Mouse (Mus musculus): ENCODE results near the gene Siglec1. TPM values are rescaled to one million over a fixed set of nuclear protein-coding genes. Genes with fewer than 3 reads are reported as not detected.

The Siglec1 gene
- polyA plus RNA-seq, 1 experiment, result 16.5 TPM

Other genes with a start within 250 kb of the Siglec1 start
- gene 4930402H24Rik, start 180.4 kb downstream of the Siglec1 start, polyA plus RNA-seq (2012; rRNA removed), result 57.9 and 84.4 TPM in 2 replicates
- 14.0 and 16.0 TPM in 2 replicates for gene Atrn, start 180.3 kb downstream of the Siglec1 start, polyA plus RNA-seq (2012; rRNA removed)
- 30.3 and 35.7 TPM in 2 replicates for gene Gfra4, start 43.7 kb downstream of the Siglec1 start, polyA plus RNA-seq (2012; rRNA removed)
- 20.6 and 25.6 TPM in 2 replicates for gene Adam33, start 23.0 kb downstream of the Siglec1 start, polyA plus RNA-seq (2012; rRNA removed)
- 21.7 and 30.8 TPM in 2 replicates for gene Hspa12b, start 40.5 kb upstream of the Siglec1 start, polyA plus RNA-seq (2012; rRNA removed)
- gene Gm11037, start 46.7 kb upstream of the Siglec1 start, polyA plus RNA-seq (2012; rRNA removed), result not detected in 2 replicates
- gene 1700037H04Rik, start 73.3 kb upstream of the Siglec1 start, polyA plus RNA-seq (2012; rRNA removed), result 117 and 168 TPM in 2 replicates
- 68.6 and 75.4 TPM in 2 replicates for gene Cenpb, start 93.3 kb upstream of the Siglec1 start, polyA plus RNA-seq (2012; rRNA removed)
- 12.7 and 14.4 TPM in 2 replicates for gene Cdc25b, start 100.2 kb upstream of the Siglec1 start, polyA plus RNA-seq (2012; rRNA removed)
- 4.3 and 4.8 TPM in 2 replicates for gene Spef1, start 100.5 kb upstream of the Siglec1 start, polyA plus RNA-seq (2012; rRNA removed)
- gene Ap5s1, start 120.3 kb upstream of the Siglec1 start, polyA plus RNA-seq (2012; rRNA removed), result 51.1 and 54.9 TPM in 2 replicates
- gene Mavs, start 147.3 kb upstream of the Siglec1 start, polyA plus RNA-seq (2012; rRNA removed), result 59.9 and 76.7 TPM in 2 replicates
- 15.7 and 18.0 TPM in 2 replicates for gene Pank2, start 175.7 kb upstream of the Siglec1 start, polyA plus RNA-seq (2012; rRNA removed)

Measured in gonadal fat pad, adult 2 months (tissue).